Mouse (Mus musculus) telencephalon, adult 2 months (tissue): Measurements from ENCODE around the gene Dusp14.

ENCODE experiments used
- DNase-seq: peaks from one replicate; pipeline ENCODE4 v3.0.0-alpha.2; 2011; ENCODE audit warnings: low read depth, low spot score

Dusp14 gene

GRCm38 (mm10) chr11:84069034-84069370 lies at the start of gene Dusp14:
Dusp14 (minus strand) TSS chr11:84069261.
- no peak for DNase-seq

GRCm38 (mm10) chr11:84117431-84117830 lies 48.4 kb upstream of the Dusp14 start:
- no peak for DNase-seq

DNA sequence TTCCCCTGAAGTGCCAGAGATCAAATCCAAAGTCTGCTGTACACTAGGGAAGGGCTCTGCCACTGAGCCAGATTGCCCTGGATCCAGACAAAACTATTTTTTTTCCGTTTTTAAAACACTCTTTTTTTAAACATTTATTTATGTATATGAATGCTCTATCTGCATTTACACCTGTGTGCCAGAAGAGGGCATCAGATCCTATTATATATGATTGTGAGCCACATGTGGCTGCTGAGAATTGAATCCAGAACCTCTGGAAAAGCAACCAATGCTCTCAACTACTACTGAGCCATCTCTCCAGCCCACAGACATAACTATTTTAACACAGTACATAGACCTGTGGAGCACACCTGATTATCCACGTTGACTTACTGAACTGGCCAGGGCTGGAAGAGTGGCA lies 47.2 kb upstream of the Dusp14 start:
- DNase-seq, result no peak

DNA sequence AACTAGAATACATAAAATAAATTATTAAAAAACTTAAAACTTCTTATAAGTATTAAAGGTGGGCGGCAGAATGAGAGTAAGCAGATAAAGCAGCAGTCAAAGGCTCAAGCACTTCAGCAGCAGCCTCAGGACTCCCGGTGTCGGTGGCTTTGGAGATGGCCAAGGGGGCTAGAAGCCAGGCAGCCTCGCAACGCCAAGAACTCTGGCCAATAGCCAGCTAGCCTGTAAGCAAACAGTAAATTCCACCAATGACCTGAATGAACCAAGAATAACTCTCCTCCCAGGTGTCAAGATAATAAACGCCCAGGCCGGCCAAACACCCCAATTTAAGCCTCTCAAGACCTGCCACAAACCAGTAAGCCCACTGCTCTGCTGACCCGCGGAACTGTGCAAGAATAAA lies 46.6 kb upstream of the Dusp14 start:
- no peak for DNase-seq

GRCm38 (mm10) chr11:84113623-84114022 lies 44.6 kb upstream of the Dusp14 start:
- no peak for DNase-seq

GRCm38 (mm10) chr11:84107137-84107536 lies 38.1 kb upstream of the Dusp14 start:
- DNase-seq, result no peak

- DNase-seq, result no peak
These were observed 35.0 kb upstream of the Dusp14 start for GRCm38 (mm10) chr11:84104036-84104435.

DNA sequence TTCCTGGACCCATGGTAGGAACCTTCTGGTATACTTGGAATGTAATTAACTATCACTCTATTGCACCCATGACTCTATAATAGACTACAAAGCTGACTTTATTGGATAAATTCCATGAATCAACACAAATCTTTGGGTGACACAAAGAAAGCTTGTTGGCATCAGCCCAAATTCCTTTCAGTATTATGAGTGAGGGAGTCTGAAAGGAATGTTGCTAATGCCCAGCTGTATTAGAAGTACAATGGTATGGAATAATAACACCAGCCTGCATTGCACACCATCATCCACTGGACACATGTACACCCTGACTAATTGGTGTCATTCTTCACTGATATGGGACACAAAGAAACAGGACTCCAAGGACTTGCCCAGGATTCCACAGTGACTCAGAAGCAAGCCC lies 32.1 kb upstream of the Dusp14 start:
- no peak for DNase-seq

DNA sequence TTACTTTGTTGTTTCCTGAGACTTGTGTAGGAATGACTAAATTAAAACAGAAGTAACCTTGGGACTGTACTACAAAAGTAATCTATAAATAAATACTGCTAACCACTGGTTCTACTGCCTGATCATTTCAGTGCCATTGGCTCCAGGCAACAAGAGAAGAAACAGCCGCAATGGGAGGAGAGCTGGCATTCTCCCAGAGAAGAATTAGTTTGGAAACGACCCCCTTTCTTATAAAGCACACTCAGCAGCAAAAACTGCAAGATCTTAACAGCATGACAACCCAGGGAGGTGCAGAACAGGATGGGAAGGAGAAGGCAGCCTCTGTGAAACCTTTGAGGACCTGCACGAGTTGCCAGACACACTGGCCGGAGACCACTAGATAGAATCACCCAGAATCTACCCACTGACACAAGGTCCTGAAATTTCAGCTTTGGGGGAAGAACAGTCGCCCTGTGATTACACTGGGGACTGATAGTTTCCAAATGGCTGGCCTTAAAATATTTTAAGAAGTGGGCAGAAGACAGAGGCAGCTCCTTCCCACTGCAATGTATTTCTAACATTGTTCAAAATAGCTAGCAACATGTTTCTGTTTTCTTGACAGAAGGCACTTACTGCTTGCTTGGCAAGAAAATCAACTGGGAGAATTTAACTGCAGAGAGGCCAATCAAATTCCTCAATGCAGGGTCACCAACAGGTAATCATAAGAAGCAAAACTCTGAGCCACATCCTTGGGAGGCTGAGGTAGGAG lies 28.4 kb upstream of the Dusp14 start:
- no peak for DNase-seq

- DNase-seq, result no peak
These were observed 26.0 kb upstream of the Dusp14 start for GRCm38 (mm10) chr11:84095084-84095483.

DNA sequence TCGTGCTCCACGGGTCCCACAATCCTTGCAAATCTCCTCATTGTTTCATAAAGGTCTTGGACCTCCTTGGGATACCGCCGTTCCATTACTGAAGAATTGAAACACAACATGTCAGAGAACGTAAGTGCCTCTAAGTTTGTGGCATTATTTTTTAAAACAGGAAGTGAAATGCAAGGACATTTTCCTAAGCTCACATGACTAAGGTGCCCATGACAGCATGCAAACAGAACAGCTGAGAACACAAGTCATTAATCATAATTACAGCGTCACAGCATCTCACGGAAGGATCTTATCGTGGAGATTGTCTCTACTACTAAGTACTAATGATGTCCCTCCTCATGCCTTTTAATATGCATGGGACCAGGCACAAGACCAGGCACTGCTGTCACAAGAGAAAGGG lies 21.5 kb upstream of the Dusp14 start:
- no peak for DNase-seq

GRCm38 (mm10) chr11:84081901-84082300 lies 12.8 kb upstream of the Dusp14 start:
- DNase-seq, result no peak

- DNase-seq, result no peak
These were observed 11.3 kb upstream of the Dusp14 start for GRCm38 (mm10) chr11:84080327-84080726.

DNA sequence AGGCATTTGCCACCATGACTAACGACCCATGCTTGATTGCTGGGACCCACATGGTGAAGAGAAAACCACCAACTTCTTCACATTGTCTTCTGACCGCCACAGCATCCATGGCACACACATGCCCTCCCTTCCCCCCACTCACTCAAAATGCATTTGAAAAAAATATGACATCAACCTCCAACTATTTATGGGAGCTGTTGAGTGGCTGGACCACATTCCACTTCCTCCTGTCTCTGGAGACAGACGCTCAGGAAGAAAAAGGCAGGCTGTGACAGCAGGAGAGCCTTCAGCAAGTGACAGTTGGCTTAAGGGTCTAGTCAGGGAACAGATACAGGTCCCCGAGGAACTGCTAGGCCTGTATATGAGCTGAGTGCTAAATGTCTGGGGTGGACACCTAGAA lies 10.8 kb upstream of the Dusp14 start:
- no peak for DNase-seq

DNA sequence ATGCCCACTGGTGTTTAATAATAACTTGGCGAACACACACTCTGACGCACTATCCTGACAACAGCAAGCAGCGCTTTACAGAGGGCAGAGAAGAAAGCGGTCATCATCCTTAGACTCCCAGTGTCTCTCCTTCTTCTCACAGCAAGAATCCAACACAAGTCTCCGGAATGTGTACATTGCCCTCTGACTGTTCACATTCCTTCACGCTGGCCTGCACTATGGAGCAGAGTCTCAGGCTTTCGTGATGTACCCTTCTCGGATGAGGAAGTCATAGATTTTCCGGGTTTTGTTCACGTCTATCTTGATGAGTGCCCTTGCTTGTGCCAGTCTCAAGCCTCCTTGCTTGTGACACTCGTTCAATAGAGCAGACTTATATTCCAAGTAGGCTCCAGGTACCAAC lies 10.3 kb upstream of the Dusp14 start:
- DNase-seq, result no peak

DNA sequence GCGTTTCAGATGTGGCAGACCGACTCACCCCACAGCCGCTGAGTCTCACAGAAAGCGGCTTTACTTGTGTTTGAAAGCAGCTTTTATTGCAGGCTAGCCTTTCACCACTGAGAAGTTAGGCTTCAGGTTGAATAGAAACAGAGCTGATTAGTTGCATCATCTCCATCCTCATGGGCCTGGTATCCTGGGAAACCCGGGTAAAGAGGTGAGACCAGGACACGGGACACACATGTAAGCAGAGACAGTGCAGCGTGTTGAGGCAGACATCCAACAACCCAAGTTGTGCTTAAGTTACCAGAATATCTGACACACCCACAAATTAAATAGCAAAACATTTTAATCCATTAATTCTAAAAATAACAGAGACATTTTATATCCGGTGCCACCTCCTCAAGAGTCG lies 9.5 kb upstream of the Dusp14 start:
- no peak for DNase-seq

DNA sequence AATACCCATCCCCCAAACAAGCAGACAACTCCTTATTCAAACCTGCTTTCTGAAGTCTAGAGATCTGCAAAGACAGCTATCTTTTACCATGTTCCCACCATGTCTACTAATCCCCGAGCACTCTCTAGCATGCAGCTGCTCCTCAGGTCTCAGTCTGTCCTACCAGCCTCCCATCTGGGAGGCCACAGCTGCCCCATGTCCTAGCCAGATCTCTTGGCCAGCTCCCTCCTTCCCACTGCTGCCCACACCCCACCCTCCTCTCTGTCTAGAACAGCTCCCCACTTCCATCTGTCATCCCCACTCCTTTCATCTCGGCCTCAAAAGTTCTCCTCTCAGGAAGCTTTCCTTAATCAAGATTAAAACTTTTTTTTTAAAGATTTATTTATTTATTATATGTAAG lies 7.9 kb upstream of the Dusp14 start:
- no peak for DNase-seq

DNA sequence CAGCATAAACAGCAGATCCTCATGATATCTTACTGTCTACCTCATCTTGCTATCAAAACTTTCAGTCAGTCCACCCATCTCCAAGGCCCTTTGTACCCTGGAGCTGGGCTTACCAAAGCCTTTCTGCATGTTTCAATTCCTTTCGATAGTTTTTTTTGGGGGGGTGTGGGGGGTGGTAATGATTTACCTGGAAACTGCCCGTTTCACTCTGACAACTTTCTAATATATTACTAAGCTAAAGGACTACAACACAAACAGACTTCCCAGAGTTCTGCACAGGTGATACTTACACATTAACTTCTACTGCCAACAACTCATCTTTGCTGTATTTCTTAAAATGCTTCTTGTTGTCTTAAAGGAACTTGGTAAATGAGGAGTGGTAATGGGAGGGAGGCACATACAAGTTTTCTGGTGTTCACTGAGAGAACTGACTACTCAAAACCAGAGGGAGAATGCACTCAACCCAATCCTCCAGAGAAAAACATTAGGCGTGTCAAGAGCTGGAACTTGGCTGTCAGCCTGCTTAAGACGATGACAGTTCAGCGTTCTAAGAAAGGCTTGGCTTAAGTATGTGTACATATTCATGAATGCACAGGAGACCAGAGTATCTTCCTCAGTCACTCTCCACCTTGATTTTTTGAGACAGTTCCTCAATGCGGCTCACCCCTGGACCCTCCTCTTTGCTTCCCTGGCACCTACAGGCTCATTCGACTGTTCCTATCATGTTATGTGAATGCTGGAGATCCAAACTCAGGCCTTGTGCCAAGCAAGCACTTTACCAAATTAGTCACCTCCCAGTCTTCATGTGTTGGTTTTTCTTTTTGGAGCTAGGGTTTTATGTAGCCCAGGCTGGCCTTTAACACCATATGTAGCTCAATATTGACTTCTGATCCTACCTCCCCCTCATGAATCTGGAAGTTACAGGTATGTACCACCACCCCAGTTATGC lies 5.0 kb upstream of the Dusp14 start:
- no peak for DNase-seq

- DNase-seq, result peak; percentile 93
These were observed 4.0 kb upstream of the Dusp14 start for GRCm38 (mm10) chr11:84072904-84073651.

GRCm38 (mm10) chr11:84068191-84069033 lies 649 bp downstream of the Dusp14 start:
- no peak for DNase-seq

DNA sequence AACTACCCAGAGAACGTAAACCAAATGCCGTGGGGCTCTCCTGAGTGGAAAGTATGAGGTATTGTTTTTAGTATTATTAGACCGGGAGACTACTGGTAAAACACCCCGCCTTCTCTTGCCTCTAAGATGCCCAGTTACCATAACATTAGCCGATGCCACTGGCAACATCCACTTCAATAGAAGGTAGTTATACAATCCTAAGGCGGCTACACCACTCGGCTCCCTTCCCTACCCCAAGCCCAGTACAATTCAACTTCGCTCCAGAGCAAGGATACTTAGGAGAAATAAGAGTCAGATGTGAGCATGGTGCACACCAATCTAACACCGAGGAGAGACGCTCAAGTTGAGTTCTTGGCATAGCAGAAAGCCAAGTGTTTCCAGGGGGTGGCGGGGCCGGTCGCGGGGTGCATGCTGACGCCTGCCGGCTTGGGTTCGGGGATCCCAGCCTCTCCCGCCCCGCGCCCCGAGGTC lies 1.3 kb downstream of the Dusp14 start:
- DNase-seq, result no peak
